Mouse (Mus musculus) kidney, embryonic 14.5 days (tissue): Measurements from ENCODE around the gene Map3k20. TPM values are rescaled to one million over a fixed set of nuclear protein-coding genes. Genes with fewer than 3 reads are reported as not detected.

Experiments used
- ATAC-seq: fragments of 200-750 bp; cut with Nextera tagmentation; 2 replicates; pipeline ENCODE4 v1.8.0; 2017; ENCODE audit warnings: moderate number of reproducible peaks, mild to moderate bottlenecking, moderate TSS enrichment, moderate library complexity; ENCODE audit not compliant: low FRiP score, low TSS enrichment
- H3K27ac ChIP-seq: fragments of 300-500 bp; sonication (generic); 2 replicates; pipeline ENCODE4 v1.5.1; 2014; ENCODE audit warnings: low read depth, mild to moderate bottlenecking, low read length, moderate library complexity, mixed read lengths
- H3K27me3 ChIP-seq: fragments of 300-500 bp; sonication (generic); 2 replicates; pipeline ENCODE4 v1.6.1; 2014; ENCODE audit warnings: mild to moderate bottlenecking, low read length; ENCODE audit not compliant: control insufficient read depth, insufficient read depth
- H3K36me3 ChIP-seq: fragments of 300-500 bp; sonication (generic); 2 replicates; pipeline ENCODE4 v1.6.1; 2014; ENCODE audit warnings: low read length, mixed read lengths; ENCODE audit not compliant: control insufficient read depth, insufficient read depth
- H3K4me1 ChIP-seq: fragments of 300-500 bp; sonication (generic); 2 replicates; pipeline ENCODE4 v1.6.1; 2014; ENCODE audit warnings: low read length, mixed read lengths; ENCODE audit not compliant: control insufficient read depth, insufficient read depth
- H3K4me2 ChIP-seq: fragments of 300-500 bp; sonication (generic); replicated peaks from 2 replicates; pipeline ENCODE4 v1.6.1; 2014; ENCODE audit warnings: low read depth, mild to moderate bottlenecking, low read length
- H3K4me3 ChIP-seq: fragments of 300-500 bp; sonication (generic); 2 replicates; pipeline ENCODE4 v1.5.1; 2014; ENCODE audit warnings: mild to moderate bottlenecking, low read length
- H3K9ac ChIP-seq: fragments of 300-500 bp; sonication (generic); 2 replicates; pipeline ENCODE4 v1.6.1; 2014; ENCODE audit warnings: low read depth, mild to moderate bottlenecking, low read length, moderate library complexity
- H3K9me3 ChIP-seq: fragments of 300-500 bp; sonication (generic); 2 replicates; pipeline ENCODE4 v1.6.1; 2016; ENCODE audit warnings: low read length; ENCODE audit not compliant: control insufficient read depth
- WGBS: fragments of 180-500 bp; shearing (Covaris S2); extraction: QIAGEN DNeasy Blood & Tissue Kit; methylation state at CpG from one replicate; pipeline ENCODE4 v1.1.7; 2014; 5-methylcytosine and 5-hydroxymethylcytosine counted together
- polyA plus RNA-seq: library from polyadenylated mRNA; unstranded; fragments of >200 nt; fragmentation: Nextera tagmentation; extraction: Ambion mirVana; gene quantifications from 2 replicates; pipeline ENCODE4 v1.2.1, GENCODE M21; 2014

Map3k20 gene
- polyA plus RNA-seq, 1 experiment from 2014 or later, result 15.7 TPM

DNA sequence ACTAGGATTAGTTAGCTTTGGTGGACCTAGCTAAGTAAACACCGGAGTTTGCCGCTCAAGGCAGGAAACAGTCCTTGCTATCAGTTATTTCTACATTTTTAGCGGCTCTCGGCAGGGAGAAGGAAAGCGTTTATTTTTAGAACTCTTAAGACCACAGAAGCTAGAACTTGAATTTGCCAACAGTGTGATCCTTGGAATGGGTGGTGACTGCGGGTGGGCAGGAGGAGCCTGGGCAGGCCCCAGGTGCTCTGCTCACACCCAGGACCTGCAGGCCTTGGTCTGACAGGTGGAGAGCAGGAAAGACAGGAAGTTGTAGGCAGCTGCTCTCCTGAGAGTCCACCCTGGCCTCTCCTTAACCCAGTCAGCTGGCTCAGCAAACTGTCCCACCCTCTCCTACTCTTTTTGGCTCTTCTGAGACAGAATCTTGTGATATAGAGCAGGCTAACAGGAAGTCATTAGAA lies 83.7 kb downstream of the Map3k20 start:
- no peak overlapping the region for H3K4me3 ChIP-seq
- no peak overlapping the region for H3K9ac ChIP-seq
- H3K4me2 ChIP-seq, result no peak overlapping the region
- WGBS, result 77% methylated on average over 6 of the region's 6 CpGs
- no peaks in the 10 kb centered on the region for H3K27me3 ChIP-seq
- H3K9me3 ChIP-seq, result no peaks in the 10 kb centered on the region
- peaks cover 8% of the 10 kb centered on the region; the same call in 1 of the 2 replicates for H3K4me1 ChIP-seq
- no peaks in the 10 kb centered on the region for H3K36me3 ChIP-seq
- no peak for ATAC-seq
- no peak overlapping the region for H3K27ac ChIP-seq

DNA sequence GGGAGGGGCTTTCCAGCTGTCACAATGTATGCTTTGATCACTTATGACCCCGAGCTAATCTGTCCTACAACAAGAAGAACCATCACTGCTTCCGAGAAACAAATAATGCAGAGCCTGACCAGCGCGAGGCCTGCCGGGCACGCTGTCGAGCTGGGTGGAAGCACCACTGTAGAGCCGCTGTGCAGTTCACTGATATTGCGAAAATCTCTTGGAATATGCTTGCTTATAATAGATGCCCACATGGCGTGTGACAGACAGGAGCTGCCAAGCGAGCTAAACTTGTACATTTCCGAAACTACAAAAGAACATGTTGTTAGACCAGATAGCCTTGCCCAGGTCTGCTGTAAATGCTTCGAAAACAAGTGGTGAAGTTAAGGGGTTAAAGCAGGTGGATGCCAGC lies 86.7 kb downstream of the Map3k20 start:
- Histone ChIP-seq H3K4me2 (no peak overlapping the region), H3K36me3 (no peaks in the 10 kb centered on the region), H3K4me1 (0 out of 2 replicates have a peak, but pooled peaks cover 2% of the 10 kb centered on the region), H3K9ac (no peak overlapping the region), H3K27ac (no peak overlapping the region), H3K9me3 (no peaks in the 10 kb centered on the region), H3K4me3 (no peak overlapping the region), H3K27me3 (no peaks in the 10 kb centered on the region)
- ATAC-seq, result no peak
- 91% methylated on average over 13 of the region's 13 CpGs for WGBS

DNA sequence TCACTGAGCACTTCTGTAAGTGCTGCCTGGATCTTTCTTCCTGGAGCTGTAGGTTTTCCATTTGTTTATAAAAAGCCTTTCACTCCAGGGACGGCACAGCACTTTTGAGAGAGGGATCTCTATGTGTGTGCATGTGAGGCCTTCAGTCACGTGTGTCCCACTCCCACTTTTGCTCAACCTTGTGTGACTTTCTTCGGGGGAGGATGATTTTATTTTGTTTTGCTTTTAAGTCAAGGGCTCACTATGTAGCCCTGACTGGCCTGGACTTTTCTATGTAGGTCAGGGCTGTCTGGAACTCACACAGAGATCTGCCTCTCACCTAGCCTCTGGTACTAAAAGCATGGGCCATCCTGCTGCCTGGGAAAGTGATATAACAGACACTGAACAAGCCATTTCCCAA lies 88.6 kb downstream of the Map3k20 start:
- H3K4me3 ChIP-seq, result no peak overlapping the region
- no peak overlapping the region for H3K4me2 ChIP-seq
- H3K9ac ChIP-seq, result no peak overlapping the region
- ATAC-seq, result no peak
- no peaks in the 10 kb centered on the region for H3K9me3 ChIP-seq
- 24% methylated on average over 3 of the region's 3 CpGs for WGBS
- H3K36me3 ChIP-seq, result no peaks in the 10 kb centered on the region
- peak overlapping the region; percentile 42; the same call in 1 of the 2 replicates for H3K27ac ChIP-seq
- H3K4me1 ChIP-seq, result 0 out of 2 replicates have a peak, but pooled peaks cover 2% of the 10 kb centered on the region
- H3K27me3 ChIP-seq, result no peaks in the 10 kb centered on the region

DNA sequence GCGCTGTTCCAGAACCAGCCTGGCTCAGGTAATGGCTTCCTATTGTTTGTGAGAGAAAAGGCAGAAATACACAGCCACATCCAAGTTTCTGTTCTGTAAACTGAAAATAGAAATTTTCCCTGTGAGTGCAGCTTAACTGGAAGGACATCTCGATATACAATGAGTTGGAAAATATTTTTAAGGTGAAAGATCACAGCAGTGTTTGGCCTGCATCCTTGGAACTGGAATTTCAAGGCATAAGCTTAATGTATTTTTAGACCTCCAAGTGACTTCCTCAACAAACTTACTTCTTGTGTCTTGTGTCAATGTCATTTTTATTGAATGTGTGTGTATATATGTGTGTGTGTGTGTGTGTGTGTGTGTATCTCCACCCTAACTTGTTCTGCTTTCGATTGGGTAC lies 90.4 kb downstream of the Map3k20 start:
- H3K4me2 ChIP-seq, result no peak overlapping the region
- WGBS, result 72% methylated on average over 3 of the region's 3 CpGs
- H3K36me3 ChIP-seq, result peaks cover 4% of the 10 kb centered on the region; the same call in 1 of the 2 replicates
- no peak for ATAC-seq
- no peak overlapping the region for H3K9ac ChIP-seq
- H3K4me1 ChIP-seq, result 0 out of 2 replicates have a peak, but pooled peaks cover 2% of the 10 kb centered on the region
- 0 out of 2 replicates have a peak overlapping the region, but pooled peaks have one; percentile 32 for H3K27ac ChIP-seq
- no peaks in the 10 kb centered on the region for H3K27me3 ChIP-seq
- no peak overlapping the region for H3K4me3 ChIP-seq
- no peaks in the 10 kb centered on the region for H3K9me3 ChIP-seq

DNA sequence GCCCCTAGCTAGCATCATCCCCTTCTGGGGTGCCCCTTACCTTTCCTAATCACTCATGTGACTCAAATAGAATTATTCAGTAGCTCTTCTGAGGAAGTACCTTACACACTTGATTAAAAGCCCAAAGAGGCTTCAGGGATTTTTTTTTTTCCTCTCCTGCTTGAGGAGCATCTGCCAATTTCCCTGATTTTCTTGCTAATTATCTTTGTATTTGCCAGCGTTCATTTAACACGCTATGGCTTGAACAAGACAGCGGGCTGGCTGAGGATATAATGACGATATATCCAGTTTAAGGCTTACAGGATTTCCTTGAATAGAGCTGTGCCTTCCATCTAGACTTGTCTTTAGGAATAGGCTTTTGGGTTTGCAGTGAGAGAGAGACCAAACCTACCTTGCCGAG lies 91.5 kb downstream of the Map3k20 start:
- peaks cover 4% of the 10 kb centered on the region; the same call in 1 of the 2 replicates for H3K36me3 ChIP-seq
- WGBS, result 96% methylated on average over 5 of the region's 5 CpGs
- no peak overlapping the region for H3K4me2 ChIP-seq
- no peak overlapping the region for H3K9ac ChIP-seq
- no peaks in the 10 kb centered on the region for H3K9me3 ChIP-seq
- H3K4me3 ChIP-seq, result no peak overlapping the region
- H3K27ac ChIP-seq, result no peak overlapping the region
- no peaks in the 10 kb centered on the region for H3K27me3 ChIP-seq
- H3K4me1 ChIP-seq, result 0 out of 2 replicates have a peak, but pooled peaks cover 2% of the 10 kb centered on the region
- ATAC-seq, result no peak

DNA sequence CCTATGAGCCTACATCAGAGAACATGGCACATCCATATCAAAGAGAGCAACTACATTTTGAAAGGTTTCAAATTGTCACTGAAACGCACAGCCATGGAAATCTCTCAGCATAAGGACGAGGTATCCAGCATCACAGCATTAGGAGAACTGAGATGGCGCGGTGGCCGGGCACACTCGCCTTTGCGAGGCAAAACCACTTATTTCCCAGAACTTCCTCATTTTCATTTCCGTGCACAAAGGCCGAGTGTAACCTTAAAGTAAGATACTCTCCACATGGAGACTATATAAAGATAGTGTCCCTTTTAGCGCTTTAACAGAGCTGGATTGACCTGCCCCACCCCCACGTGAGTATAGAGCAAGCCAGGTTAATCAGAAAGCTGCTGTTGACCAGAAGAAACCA lies 94.0 kb downstream of the Map3k20 start:
- peaks cover 7% of the 10 kb centered on the region; the same call in 1 of the 2 replicates for H3K4me1 ChIP-seq
- H3K27me3 ChIP-seq, result no peaks in the 10 kb centered on the region
- H3K4me3 ChIP-seq, result no peak overlapping the region
- ATAC-seq, result no peak
- H3K4me2 ChIP-seq, result no peak overlapping the region
- H3K27ac ChIP-seq, result no peak overlapping the region
- H3K9me3 ChIP-seq, result no peaks in the 10 kb centered on the region
- whole genome bisulfite sequencing, result 96% methylated on average over 11 of the region's 11 CpGs
- H3K9ac ChIP-seq, result no peak overlapping the region
- peaks cover 4% of the 10 kb centered on the region; the same call in 1 of the 2 replicates for H3K36me3 ChIP-seq

DNA sequence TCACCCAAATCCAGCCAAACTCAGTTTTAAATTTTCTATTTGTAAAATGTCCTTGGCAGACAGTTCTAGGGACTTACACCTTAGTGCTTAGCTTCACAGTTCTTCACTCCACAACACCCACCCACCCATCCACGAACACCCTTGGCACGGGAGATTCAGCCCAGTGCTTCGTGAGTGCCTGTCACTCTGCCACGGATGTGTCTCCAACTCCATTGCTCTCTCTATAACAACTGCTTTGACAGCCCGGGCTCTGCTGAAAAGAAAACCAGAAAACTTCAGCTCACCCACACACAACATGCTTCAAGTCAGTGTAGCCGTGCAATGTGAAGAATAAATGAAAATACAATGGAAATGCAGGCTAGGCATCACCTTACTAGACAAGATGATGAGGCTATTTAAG lies 97.2 kb downstream of the Map3k20 start:
- H3K36me3 ChIP-seq, result peaks cover 4% of the 10 kb centered on the region; the same call in 1 of the 2 replicates
- H3K27ac ChIP-seq, result no peak overlapping the region
- peaks cover 7% of the 10 kb centered on the region; the same call in 1 of the 2 replicates for H3K4me1 ChIP-seq
- no peak overlapping the region for H3K9ac ChIP-seq
- WGBS, result 56% methylated on average over 6 of the region's 6 CpGs
- ATAC-seq, result no peak
- no peaks in the 10 kb centered on the region for H3K9me3 ChIP-seq
- no peak overlapping the region for H3K4me2 ChIP-seq
- no peak overlapping the region for H3K4me3 ChIP-seq
- no peaks in the 10 kb centered on the region for H3K27me3 ChIP-seq

DNA sequence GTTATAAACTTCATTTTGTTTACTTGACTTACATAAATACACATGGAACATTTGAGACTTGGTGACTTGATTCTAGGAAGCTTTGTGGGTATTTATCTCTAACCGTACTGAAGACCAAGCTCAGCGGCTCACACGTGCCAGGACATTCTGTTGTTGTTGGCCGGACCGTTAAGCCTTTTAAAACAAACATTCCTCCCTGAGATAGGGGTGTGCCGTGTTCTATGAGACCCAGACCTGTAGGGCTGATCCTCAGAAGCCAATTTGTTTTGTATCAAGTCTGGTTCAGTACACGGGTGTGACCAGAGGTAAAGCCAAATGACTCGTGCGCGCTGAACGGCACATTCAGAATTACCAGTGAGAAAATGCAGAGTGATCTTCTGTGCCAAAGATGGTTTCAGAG lies 97.9 kb downstream of the Map3k20 start:
- no peaks in the 10 kb centered on the region for H3K9me3 ChIP-seq
- H3K4me3 ChIP-seq, result no peak overlapping the region
- ATAC-seq, result no peak
- H3K36me3 ChIP-seq, result peaks cover 4% of the 10 kb centered on the region; the same call in 1 of the 2 replicates
- 33% methylated on average over 11 of the region's 11 CpGs for WGBS
- H3K4me2 ChIP-seq, result no peak overlapping the region
- H3K27me3 ChIP-seq, result no peaks in the 10 kb centered on the region
- H3K9ac ChIP-seq, result no peak overlapping the region
- peaks cover 7% of the 10 kb centered on the region; the same call in 1 of the 2 replicates for H3K4me1 ChIP-seq
- H3K27ac ChIP-seq, result no peak overlapping the region

DNA sequence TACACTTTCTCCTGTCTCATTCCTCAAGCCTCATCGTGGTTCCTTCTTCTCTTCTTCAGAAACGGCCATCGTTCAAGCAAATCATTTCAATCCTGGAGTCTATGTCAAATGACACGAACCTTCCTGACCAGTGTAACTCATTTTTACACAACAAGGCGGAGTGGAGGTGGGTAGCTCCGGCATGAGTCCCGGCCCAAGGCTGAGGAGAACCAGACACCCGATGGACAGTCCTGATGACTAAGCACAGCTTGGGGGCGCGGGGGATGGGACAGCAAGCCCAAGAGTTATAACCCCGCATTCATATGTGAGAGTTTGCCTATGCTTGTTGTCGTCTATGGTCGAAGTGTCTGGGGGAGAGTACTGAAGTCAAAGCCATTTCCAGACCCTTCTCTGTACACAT lies 104.0 kb downstream of the Map3k20 start:
- H3K4me2 ChIP-seq, result no peak overlapping the region
- H3K9me3 ChIP-seq, result no peaks in the 10 kb centered on the region
- WGBS, result 87% methylated on average over 13 of the region's 13 CpGs
- H3K27me3 ChIP-seq, result no peaks in the 10 kb centered on the region
- no peak overlapping the region for H3K4me3 ChIP-seq
- no peak overlapping the region for H3K27ac ChIP-seq
- peak; percentile 45; the same call in 1 of the 2 replicates for ATAC-seq
- no peaks in the 10 kb centered on the region for H3K36me3 ChIP-seq
- H3K9ac ChIP-seq, result no peak overlapping the region
- no peaks in the 10 kb centered on the region for H3K4me1 ChIP-seq
